Mouse (Mus musculus): ENCODE measurements around the gene Armh3.

The Armh3 gene

GRCm38 (mm10) chr19:45907416-45907815 lies 90.9 kb downstream of the Armh3 start:
- DNase-seq (ENCODE audit: low spot score), result no peak

- DNase-seq (ENCODE audit: low spot score), result no peak
Measured at GRCm38 (mm10) chr19:45903861-45904260, 94.4 kb downstream of the Armh3 start.

GRCm38 (mm10) chr19:45902390-45903035 lies 95.8 kb downstream of the Armh3 start:
- peak; percentile 37 for DNase-seq (ENCODE audit: low spot score)

GRCm38 (mm10) chr19:45900836-45901235 lies 97.5 kb downstream of the Armh3 start:
- no peak for DNase-seq (ENCODE audit: low spot score)

GRCm38 (mm10) chr19:45895726-45896125 lies 102.6 kb downstream of the Armh3 start:
- DNase-seq (ENCODE audit: low spot score), result no peak

GRCm38 (mm10) chr19:45882056-45882455 lies 116.2 kb downstream of the Armh3 start:
- no peak for DNase-seq (ENCODE audit: low spot score)

GRCm38 (mm10) chr19:45873320-45873719 lies 125.0 kb downstream of the Armh3 start:
- DNase-seq (ENCODE audit: low spot score), result no peak

GRCm38 (mm10) chr19:45855284-45855920 lies 142.9 kb downstream of the Armh3 start:
- no peak for DNase-seq (ENCODE audit: low spot score)

- DNase-seq (ENCODE audit: low spot score), result no peak
Measured at GRCm38 (mm10) chr19:45854521-45854920, 143.8 kb downstream of the Armh3 start.

- DNase-seq (ENCODE audit: low spot score), result no peak
Measured at GRCm38 (mm10) chr19:45847733-45848093, 150.6 kb downstream of the Armh3 start.

GRCm38 (mm10) chr19:45847016-45847732 lies 151.1 kb downstream of the Armh3 start:
- no peak for DNase-seq (ENCODE audit: low spot score)

GRCm38 (mm10) chr19:45844209-45844608 lies 154.1 kb downstream of the Armh3 start:
- no peak for DNase-seq (ENCODE audit: low spot score)

- no peak for DNase-seq (ENCODE audit: low spot score)
Measured at GRCm38 (mm10) chr19:45843424-45843823, 154.9 kb downstream of the Armh3 start.

- DNase-seq (ENCODE audit: low spot score), result peak; percentile 26
Measured at GRCm38 (mm10) chr19:45837050-45837994, 161.0 kb downstream of the Armh3 start.

- DNase-seq (ENCODE audit: low spot score), result peak; percentile 68
Measured at GRCm38 (mm10) chr19:45835490-45835889, 162.8 kb downstream of the Armh3 start.

GRCm38 (mm10) chr19:45833665-45834064 lies 164.6 kb downstream of the Armh3 start:
- no peak for DNase-seq (ENCODE audit: low spot score)

GRCm38 (mm10) chr19:45830679-45831078 lies 167.6 kb downstream of the Armh3 start:
- DNase-seq (ENCODE audit: low spot score), result no peak

- DNase-seq (ENCODE audit: low spot score), result no peak
Measured at GRCm38 (mm10) chr19:45827736-45828135, 170.6 kb downstream of the Armh3 start.

- no peak for DNase-seq (ENCODE audit: low spot score)
Measured at GRCm38 (mm10) chr19:45827125-45827524, 171.2 kb downstream of the Armh3 start.

GRCm38 (mm10) chr19:45826146-45826545 lies 172.1 kb downstream of the Armh3 start:
- DNase-seq (ENCODE audit: low spot score), result no peak

- DNase-seq (ENCODE audit: low spot score), result no peak
Measured at GRCm38 (mm10) chr19:45821832-45822231, 176.5 kb downstream of the Armh3 start.
